Mouse (Mus musculus) C2C12 (cell line): ENCODE results near the gene Jade1. TPM values are rescaled to one million over a fixed set of nuclear protein-coding genes. Genes with fewer than 3 reads are reported as not detected.

Source experiments
- H3K27me3 ChIP-seq: one replicate; pipeline ENCODE4 v1.6.1; 2011; ENCODE audit not compliant: control insufficient read depth, insufficient read depth, insufficient read length
- H3K36me3 ChIP-seq: one replicate; pipeline ENCODE4 v1.6.1; 2011; ENCODE audit not compliant: control insufficient read depth, insufficient read depth
- H3K4me3 ChIP-seq: one replicate; pipeline ENCODE4 v1.5.1; 2011; ENCODE audit warnings: mild to moderate bottlenecking, control low read depth; ENCODE audit not compliant: poor library complexity, insufficient read depth, severe bottlenecking
- H3K79me2 ChIP-seq: one replicate; pipeline ENCODE4 v1.6.1; 2011; ENCODE audit not compliant: control insufficient read depth, insufficient read depth
- H3K79me3 ChIP-seq: one replicate; pipeline ENCODE4 v1.6.1; 2011; ENCODE audit warnings: low read depth, control low read depth
- H3ac ChIP-seq: one replicate; pipeline ENCODE3; 2011; ENCODE audit warnings: low read depth; ENCODE audit not compliant: control insufficient read depth, insufficient read length
- CEBPB ChIP-seq: IDR thresholded peaks from one replicate; pipeline ENCODE4 v1.6.1; 2011; ENCODE audit warnings: low read depth, mild to moderate bottlenecking, control low read depth, moderate library complexity
- CTCF ChIP-seq: IDR thresholded peaks from one replicate; pipeline ENCODE4 v1.5.1; 2011; ENCODE audit not compliant: control insufficient read depth, insufficient read depth, insufficient read length
- FOSL1 ChIP-seq: IDR thresholded peaks from one replicate; pipeline ENCODE4 v1.8.0; 2011; ENCODE audit warnings: mild to moderate bottlenecking, low read length; ENCODE audit not compliant: poor library complexity, insufficient read depth, severe bottlenecking
- MAX ChIP-seq: IDR thresholded peaks from one replicate; pipeline ENCODE4 v1.6.1; 2011; ENCODE audit warnings: mild to moderate bottlenecking, control low read depth
- MYOD1 ChIP-seq: IDR thresholded peaks from one replicate; pipeline ENCODE4 v1.6.1; 2011; ENCODE audit warnings: low read depth; ENCODE audit not compliant: control insufficient read depth, insufficient read length
- MYOG ChIP-seq: IDR thresholded peaks from one replicate; pipeline ENCODE4 v1.6.1; 2011; ENCODE audit not compliant: control insufficient read depth, insufficient read length; ENCODE audit errors: extremely low read depth
- USF1 ChIP-seq: IDR thresholded peaks from one replicate; pipeline ENCODE4 v1.6.1; 2011; ENCODE audit warnings: low read depth, mild to moderate bottlenecking, control low read depth, moderate library complexity
- polyA plus RNA-seq: library from polyadenylated mRNA; unstranded; fragments of >200 nt; fragmentation: generic; extraction: Trizol; gene quantifications from one replicate; pipeline ENCODE4 v1.2.1, GENCODE M21; 2012; ENCODE audit warnings: missing spikeins

The Jade1 gene
- polyA plus RNA-seq, 1 experiment, result 25.1 TPM

- peaks cover 77% of the 10 kb centered on the region for H3K36me3 ChIP-seq
- peaks cover 20% of the 10 kb centered on the region for H3K79me2 ChIP-seq
- H3K27me3 ChIP-seq, result no peaks in the 10 kb centered on the region
- H3K4me3 ChIP-seq, result no peak overlapping the region
- peaks cover 10% of the 10 kb centered on the region for H3K79me3 ChIP-seq
- no peak overlapping the region for H3ac ChIP-seq
- TF ChIP-seq FOSL1, result no peak
- TF ChIP-seq MYOG, result no peak
- TF ChIP-seq MAX, result no peak
- TF ChIP-seq USF1, result no peak
- TF ChIP-seq CTCF, result no peak
- no peak for TF ChIP-seq MYOD1
- no peak for TF ChIP-seq CEBPB
Observed at GRCm38 (mm10) chr3:41606330-41606664, 50.8 kb downstream of the Jade1 start.

- Histone ChIP-seq H3K36me3 (peaks cover 78% of the 10 kb centered on the region), H3K27me3 (no peaks in the 10 kb centered on the region), H3K4me3 (no peak overlapping the region), H3ac (no peak overlapping the region), H3K79me3 (peaks cover 10% of the 10 kb centered on the region), H3K79me2 (peaks cover 13% of the 10 kb centered on the region)
- TF ChIP-seq CTCF (no peak), FOSL1 (no peak), MYOD1 (no peak), USF1 (no peak), MYOG (no peak), CEBPB (no peak)
Observed at GRCm38 (mm10) chr3:41607050-41607449, 51.5 kb downstream of the Jade1 start.

- Histone ChIP-seq H3K27me3 (no peaks in the 10 kb centered on the region), H3K36me3 (peaks cover 81% of the 10 kb centered on the region), H3K79me3 (peaks cover 8% of the 10 kb centered on the region), H3K79me2 (peaks cover 13% of the 10 kb centered on the region), H3ac (no peak overlapping the region), H3K4me3 (no peak overlapping the region)
- TF ChIP-seq MAX (no peak), CTCF (no peak), MYOG (no peak), FOSL1 (no peak), USF1 (no peak), CEBPB (no peak), MYOD1 (no peak)
Observed at GRCm38 (mm10) chr3:41607467-41607866, 51.9 kb downstream of the Jade1 start.

- H3K79me2 ChIP-seq, result peaks cover 13% of the 10 kb centered on the region
- H3K27me3 ChIP-seq, result no peaks in the 10 kb centered on the region
- H3K79me3 ChIP-seq, result peaks cover 8% of the 10 kb centered on the region
- peaks cover 89% of the 10 kb centered on the region for H3K36me3 ChIP-seq
- no peak overlapping the region for H3K4me3 ChIP-seq
- TF ChIP-seq CTCF, result no peak
- no peak for TF ChIP-seq USF1
- no peak for TF ChIP-seq MYOD1
- no peak for TF ChIP-seq MYOG
- no peak for TF ChIP-seq FOSL1
- TF ChIP-seq MAX, result no peak
- no peak for TF ChIP-seq CEBPB
- no peak overlapping the region for H3ac ChIP-seq
Observed at GRCm38 (mm10) chr3:41609071-41609470, 53.5 kb downstream of the Jade1 start.

- Histone ChIP-seq H3ac (no peak overlapping the region), H3K4me3 (no peak overlapping the region), H3K79me2 (peaks cover 6% of the 10 kb centered on the region), H3K36me3 (peaks cover 86% of the 10 kb centered on the region), H3K79me3 (peaks cover 2% of the 10 kb centered on the region), H3K27me3 (no peaks in the 10 kb centered on the region)
- no peak for TF ChIP-seq MYOD1
- TF ChIP-seq MYOG, result no peak
- no peak for TF ChIP-seq USF1
- TF ChIP-seq CEBPB, result no peak
- no peak for TF ChIP-seq CTCF
- TF ChIP-seq FOSL1, result no peak
- no peak for TF ChIP-seq MAX
Observed at GRCm38 (mm10) chr3:41612211-41612610, 56.7 kb downstream of the Jade1 start.

GRCm38 (mm10) chr3:41613706-41614105, 58.2 kb downstream of the Jade1 start:
- Histone ChIP-seq H3K4me3 (no peak overlapping the region), H3K27me3 (no peaks in the 10 kb centered on the region), H3K79me3 (no peaks in the 10 kb centered on the region), H3K36me3 (peaks cover 73% of the 10 kb centered on the region), H3ac (no peak overlapping the region), H3K79me2 (no peaks in the 10 kb centered on the region)
- TF ChIP-seq MYOD1, result no peak
- TF ChIP-seq USF1, result no peak
- TF ChIP-seq FOSL1, result no peak
- TF ChIP-seq MYOG, result no peak
